Mouse (Mus musculus): ENCODE data around the gene Tmem108. TPM values are rescaled to one million over a fixed set of nuclear protein-coding genes. Genes with fewer than 3 reads are reported as not detected.

Gene Tmem108
- polyA plus RNA-seq, 1 experiment from 2014 or later, result 33.0 TPM

DNA sequence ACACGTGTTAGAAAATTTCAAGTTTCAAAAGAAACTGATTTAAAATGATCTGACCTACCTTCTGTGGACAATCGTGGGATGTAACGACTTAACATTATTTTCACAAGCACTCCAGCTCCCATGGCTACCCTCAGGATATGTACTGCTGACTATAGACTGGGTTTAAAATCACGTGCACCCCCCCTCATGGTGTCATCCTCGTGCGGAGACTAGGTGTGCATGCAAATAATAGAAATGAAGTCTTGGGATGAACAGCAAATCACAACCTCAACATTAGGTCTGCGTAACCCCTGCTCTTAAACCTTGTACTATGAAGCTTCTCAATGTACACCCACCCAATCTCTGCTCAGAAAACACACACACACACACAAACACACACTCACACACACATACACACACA lies 3.4 kb downstream of the Tmem108 start:
- Histone ChIP-seq H3K36me3 (replicated peaks) (no peaks in the 10 kb centered on the region), H3K27me3 (replicated peaks) (0 out of 2 replicates have a peak, but pooled peaks cover 4% of the 10 kb centered on the region), H3K4me1 (peaks cover 28% of the 10 kb centered on the region), H3K4me3 (no peak overlapping the region), H3K4me2 (peak overlapping the region; percentile 59; the same call in 1 of the 2 replicates), H3K9ac (no peak overlapping the region), H3K9me3 (no peaks in the 10 kb centered on the region), H3K27ac (no peak overlapping the region)
- ATAC-seq (replicated peaks), result no peak
- WGBS, result 79% methylated on average over 7 of the region's 7 CpGs

GRCm38 (mm10) chr9:103752618-103753017 lies 9.0 kb downstream of the Tmem108 start:
- Histone ChIP-seq H3K4me1 (peaks cover 12% of the 10 kb centered on the region; the same call in 1 of the 2 replicates), H3K4me2 (no peak overlapping the region), H3K36me3 (replicated peaks) (no peaks in the 10 kb centered on the region), H3K4me3 (no peak overlapping the region), H3K9ac (no peak overlapping the region), H3K27ac (no peak overlapping the region), H3K27me3 (replicated peaks) (no peaks in the 10 kb centered on the region), H3K9me3 (no peaks in the 10 kb centered on the region)
- WGBS, result 95% methylated on average over 10 of the region's 10 CpGs
- no peak for ATAC-seq (replicated peaks)

GRCm38 (mm10) chr9:103751568-103751967 lies 10.1 kb downstream of the Tmem108 start:
- 54% methylated on average over 9 of the region's 9 CpGs for WGBS
- ATAC-seq (replicated peaks), result no peak
- H3K4me2 ChIP-seq, result no peak overlapping the region
- no peaks in the 10 kb centered on the region for H3K9me3 ChIP-seq
- H3K27ac ChIP-seq, result no peak overlapping the region
- H3K27me3 ChIP-seq (replicated peaks), result no peaks in the 10 kb centered on the region
- peaks cover 8% of the 10 kb centered on the region; the same call in 1 of the 2 replicates for H3K4me1 ChIP-seq
- no peak overlapping the region for H3K4me3 ChIP-seq
- H3K36me3 ChIP-seq (replicated peaks), result no peaks in the 10 kb centered on the region
- no peak overlapping the region for H3K9ac ChIP-seq

GRCm38 (mm10) chr9:103750491-103750890 lies 11.1 kb downstream of the Tmem108 start:
- no peaks in the 10 kb centered on the region for H3K9me3 ChIP-seq

DNA sequence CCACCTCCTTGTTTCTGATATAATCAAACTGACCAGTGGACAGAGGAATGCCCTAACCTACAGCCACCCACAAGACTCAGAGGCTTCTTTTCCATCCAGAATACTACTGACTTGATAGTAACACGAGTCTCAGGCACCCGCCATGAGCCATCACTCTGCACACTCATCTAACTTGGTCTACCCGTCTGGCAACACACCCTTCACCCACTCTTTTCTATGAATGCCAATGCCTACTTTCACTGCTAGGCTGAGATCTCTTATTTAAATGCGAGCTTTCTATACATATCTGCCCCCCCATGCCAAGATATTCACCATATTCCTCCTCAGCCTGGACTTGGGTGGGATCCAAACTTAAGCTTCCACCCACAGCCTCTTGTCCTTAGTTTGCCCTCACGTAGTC lies 15.0 kb downstream of the Tmem108 start:
- no peak overlapping the region for H3K9ac ChIP-seq
- H3K4me1 ChIP-seq, result peaks cover 8% of the 10 kb centered on the region; the same call in 1 of the 2 replicates
- H3K27me3 ChIP-seq (replicated peaks), result no peaks in the 10 kb centered on the region
- no peak for ATAC-seq (replicated peaks)
- WGBS, result 90% methylated on average over 5 of the region's 5 CpGs
- no peaks in the 10 kb centered on the region for H3K9me3 ChIP-seq
- H3K36me3 ChIP-seq (replicated peaks), result no peaks in the 10 kb centered on the region
- H3K27ac ChIP-seq, result no peak overlapping the region
- no peak overlapping the region for H3K4me2 ChIP-seq
- no peak overlapping the region for H3K4me3 ChIP-seq

More at GRCm38 (mm10) chr9:103750491-103750890, 11.1 kb downstream of the Tmem108 start:
- no peaks in the 10 kb centered on the region for H3K27me3 ChIP-seq (replicated peaks)
- no peak overlapping the region for H3K4me2 ChIP-seq
- WGBS, result 83% methylated on average over 9 of the region's 9 CpGs
- H3K4me1 ChIP-seq, result peaks cover 8% of the 10 kb centered on the region; the same call in 1 of the 2 replicates
- no peak overlapping the region for H3K4me3 ChIP-seq
- H3K36me3 ChIP-seq (replicated peaks), result no peaks in the 10 kb centered on the region
- no peak overlapping the region for H3K27ac ChIP-seq
- no peak overlapping the region for H3K9ac ChIP-seq
- ATAC-seq (replicated peaks), result no peak

DNA sequence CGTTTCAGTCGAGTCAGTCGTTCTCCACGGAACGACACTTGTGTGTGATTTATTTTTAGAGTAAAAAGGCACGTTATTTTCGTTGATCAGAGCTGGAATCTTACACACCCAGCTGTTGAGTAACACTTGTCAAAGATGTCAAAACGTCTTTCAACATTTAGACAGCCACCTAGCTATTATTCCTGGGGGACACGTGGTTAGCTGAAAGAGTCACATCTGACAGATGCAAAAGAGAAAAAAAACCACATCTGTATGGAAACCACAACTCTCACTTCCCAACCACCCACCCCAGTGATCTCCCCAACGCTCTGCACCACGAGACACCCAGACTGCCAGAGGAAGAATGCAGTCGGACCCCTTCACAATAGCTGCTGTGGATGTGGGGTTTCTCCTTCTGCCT lies 21.5 kb downstream of the Tmem108 start:
- Histone ChIP-seq H3K4me2 (no peak overlapping the region), H3K4me1 (0 out of 2 replicates have a peak, but pooled peaks cover 3% of the 10 kb centered on the region), H3K4me3 (no peak overlapping the region), H3K36me3 (replicated peaks) (no peaks in the 10 kb centered on the region), H3K9me3 (no peaks in the 10 kb centered on the region), H3K27me3 (replicated peaks) (no peaks in the 10 kb centered on the region), H3K27ac (no peak overlapping the region), H3K9ac (no peak overlapping the region)
- ATAC-seq (replicated peaks), result no peak
- 56% methylated on average over 12 of the region's 12 CpGs for WGBS

DNA sequence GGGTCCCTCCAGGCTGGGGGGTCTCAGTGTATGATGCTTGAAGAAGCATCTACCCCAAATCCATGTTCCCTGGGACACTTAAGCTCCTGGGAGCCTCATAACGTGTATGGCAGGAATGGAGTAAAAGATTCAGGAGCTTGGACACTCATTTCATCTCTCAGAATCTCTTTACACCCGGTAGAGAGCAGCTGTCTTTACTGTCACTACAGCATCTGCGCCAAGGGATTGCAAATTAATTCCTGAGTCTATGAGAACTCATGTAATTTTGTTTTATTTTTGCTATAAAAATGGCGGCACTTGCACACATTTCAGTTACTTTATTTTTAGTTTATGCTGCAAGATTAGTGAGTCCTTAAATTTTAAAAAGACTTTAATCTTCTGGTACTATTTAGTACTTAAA lies 22.6 kb downstream of the Tmem108 start:
- Histone ChIP-seq H3K36me3 (replicated peaks) (no peaks in the 10 kb centered on the region), H3K9ac (no peak overlapping the region), H3K4me1 (0 out of 2 replicates have a peak, but pooled peaks cover 3% of the 10 kb centered on the region), H3K4me2 (no peak overlapping the region), H3K4me3 (no peak overlapping the region), H3K9me3 (no peaks in the 10 kb centered on the region), H3K27ac (no peak overlapping the region), H3K27me3 (replicated peaks) (no peaks in the 10 kb centered on the region)
- WGBS, result 86% methylated on average over 4 of the region's 4 CpGs
- ATAC-seq (replicated peaks), result no peak

GRCm38 (mm10) chr9:103729716-103730115 lies 31.9 kb downstream of the Tmem108 start:
- H3K9me3 ChIP-seq, result no peaks in the 10 kb centered on the region
- no peaks in the 10 kb centered on the region for H3K4me1 ChIP-seq
- WGBS, result 66% methylated on average over 2 of the region's 2 CpGs
- H3K36me3 ChIP-seq (replicated peaks), result no peaks in the 10 kb centered on the region
- H3K27me3 ChIP-seq (replicated peaks), result no peaks in the 10 kb centered on the region
- H3K4me3 ChIP-seq, result no peak overlapping the region
- H3K4me2 ChIP-seq, result no peak overlapping the region
- H3K27ac ChIP-seq, result no peak overlapping the region
- H3K9ac ChIP-seq, result no peak overlapping the region
- ATAC-seq (replicated peaks), result no peak

DNA sequence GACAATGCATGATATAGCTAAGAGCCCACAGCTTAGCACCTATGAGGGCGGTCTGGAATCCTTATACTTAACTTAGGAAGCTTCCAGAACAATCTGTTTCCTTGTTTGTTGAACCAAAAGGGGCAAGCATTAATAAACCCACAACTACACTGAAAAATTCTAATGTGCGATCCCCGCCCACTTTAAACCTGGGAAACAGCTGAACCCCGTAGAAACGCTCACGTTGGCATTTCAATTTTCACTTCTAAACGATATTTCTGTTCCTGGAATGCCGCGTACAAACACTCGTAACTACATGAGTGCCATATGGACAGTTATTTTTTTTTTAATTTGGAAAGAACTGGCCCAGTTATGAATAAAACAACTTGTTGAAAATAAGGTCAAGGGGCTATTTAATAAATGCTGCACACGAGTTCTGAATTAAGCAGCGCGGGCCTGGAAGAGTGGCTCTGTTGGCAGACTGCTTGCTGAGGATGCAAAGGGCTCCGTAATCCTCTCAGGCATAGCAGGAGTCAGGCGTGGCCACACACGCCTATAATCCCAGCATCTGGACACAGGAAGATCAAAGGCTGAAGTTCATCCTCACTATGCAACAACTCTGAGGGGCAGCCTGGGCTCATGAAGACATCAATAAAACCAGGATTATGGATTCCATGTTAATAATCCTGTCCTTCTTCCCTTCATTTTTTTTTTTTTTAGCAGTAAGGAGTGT lies 34.7 kb downstream of the Tmem108 start:
- no peaks in the 10 kb centered on the region for H3K36me3 ChIP-seq (replicated peaks)
- no peak overlapping the region for H3K9ac ChIP-seq
- H3K27me3 ChIP-seq (replicated peaks), result no peaks in the 10 kb centered on the region
- H3K4me2 ChIP-seq, result no peak overlapping the region
- no peak overlapping the region for H3K4me3 ChIP-seq
- H3K9me3 ChIP-seq, result no peaks in the 10 kb centered on the region
- 61% methylated on average over 16 of the region's 16 CpGs for WGBS
- H3K27ac ChIP-seq, result no peak overlapping the region
- no peak for ATAC-seq (replicated peaks)
- no peaks in the 10 kb centered on the region for H3K4me1 ChIP-seq

GRCm38 (mm10) chr9:103725497-103725896 lies 36.1 kb downstream of the Tmem108 start:
- no peaks in the 10 kb centered on the region for H3K27me3 ChIP-seq (replicated peaks)
- H3K4me2 ChIP-seq, result no peak overlapping the region
- no peak for ATAC-seq (replicated peaks)
- no peaks in the 10 kb centered on the region for H3K9me3 ChIP-seq
- 88% methylated on average over 7 of the region's 7 CpGs for WGBS
- no peaks in the 10 kb centered on the region for H3K4me1 ChIP-seq
- H3K27ac ChIP-seq, result no peak overlapping the region
- no peak overlapping the region for H3K9ac ChIP-seq
- H3K4me3 ChIP-seq, result no peak overlapping the region
- no peaks in the 10 kb centered on the region for H3K36me3 ChIP-seq (replicated peaks)

DNA sequence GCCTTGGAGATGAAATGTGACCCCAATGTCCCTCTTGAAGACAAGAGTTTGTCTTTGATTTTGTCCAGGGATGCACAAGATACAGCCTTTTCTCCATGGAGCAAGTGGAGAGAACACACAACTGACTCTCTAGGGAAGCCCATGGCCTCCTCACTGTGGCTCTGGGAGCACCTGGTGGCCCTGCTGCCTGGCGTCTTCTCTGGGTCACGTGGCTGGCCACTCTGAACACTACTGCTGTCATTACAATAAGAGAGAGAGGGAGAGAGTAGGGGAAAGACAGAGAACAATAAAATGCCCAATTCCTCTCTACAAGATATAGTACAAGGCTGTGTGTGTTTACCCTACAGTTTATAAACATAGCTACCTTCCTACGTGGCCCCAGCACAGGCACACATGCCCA lies 40.2 kb downstream of the Tmem108 start:
- no peak overlapping the region for H3K9ac ChIP-seq
- H3K4me1 ChIP-seq, result no peaks in the 10 kb centered on the region
- no peak overlapping the region for H3K27ac ChIP-seq
- 84% methylated on average over 3 of the region's 3 CpGs for WGBS
- no peaks in the 10 kb centered on the region for H3K36me3 ChIP-seq (replicated peaks)
- no peaks in the 10 kb centered on the region for H3K9me3 ChIP-seq
- H3K27me3 ChIP-seq (replicated peaks), result no peaks in the 10 kb centered on the region
- H3K4me2 ChIP-seq, result no peak overlapping the region
- no peak for ATAC-seq (replicated peaks)
- no peak overlapping the region for H3K4me3 ChIP-seq

DNA sequence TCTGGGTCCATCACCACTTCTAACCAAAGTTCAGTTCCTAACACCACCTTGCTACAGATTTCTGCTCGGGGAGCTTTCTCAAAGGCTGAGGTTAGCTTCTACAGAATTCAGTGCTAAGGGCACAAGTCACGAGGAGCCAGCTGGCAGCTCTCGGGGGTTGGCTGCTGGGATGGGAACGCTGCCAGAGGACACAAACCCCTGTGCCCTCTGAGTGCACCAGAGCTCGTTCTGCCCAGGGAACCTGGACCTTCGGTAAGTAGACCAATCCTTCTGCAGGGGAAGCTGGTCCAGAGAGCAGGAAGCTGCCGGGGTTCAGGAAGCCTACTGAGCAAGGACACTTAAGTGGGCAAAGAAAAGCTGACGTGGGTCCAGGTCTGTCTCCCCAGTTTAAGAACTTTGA lies 40.6 kb downstream of the Tmem108 start:
- no peaks in the 10 kb centered on the region for H3K36me3 ChIP-seq (replicated peaks)
- no peaks in the 10 kb centered on the region for H3K4me1 ChIP-seq
- no peak overlapping the region for H3K27ac ChIP-seq
- no peak for ATAC-seq (replicated peaks)
- H3K4me2 ChIP-seq, result no peak overlapping the region
- 84% methylated on average over 8 of the region's 8 CpGs for WGBS
- H3K4me3 ChIP-seq, result no peak overlapping the region
- no peaks in the 10 kb centered on the region for H3K27me3 ChIP-seq (replicated peaks)
- no peak overlapping the region for H3K9ac ChIP-seq
- no peaks in the 10 kb centered on the region for H3K9me3 ChIP-seq

DNA sequence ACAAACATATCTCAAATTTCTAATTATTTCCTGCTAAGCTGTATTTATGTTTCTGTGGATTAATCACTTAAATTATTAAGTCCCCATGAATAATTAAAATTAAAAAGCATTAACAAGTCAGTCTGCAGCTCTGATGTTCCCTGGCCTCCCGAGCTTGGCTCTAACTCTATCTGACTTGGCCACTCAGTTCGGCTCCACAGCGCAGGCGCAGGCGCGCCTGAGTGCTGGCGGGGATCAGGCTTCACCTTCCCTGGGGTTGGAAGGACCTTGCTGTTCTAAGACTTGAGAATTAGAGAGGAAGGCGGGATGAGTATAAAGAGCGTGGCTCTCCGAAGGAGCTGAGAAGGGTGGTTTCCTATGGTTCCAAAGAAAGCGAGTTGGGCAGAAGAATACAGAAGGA lies 41.6 kb downstream of the Tmem108 start:
- ATAC-seq (replicated peaks), result no peak

More for the DNA sequence above, 41.6 kb downstream of the Tmem108 start:
- Histone ChIP-seq H3K27me3 (replicated peaks) (no peaks in the 10 kb centered on the region), H3K9me3 (no peaks in the 10 kb centered on the region), H3K27ac (no peak overlapping the region), H3K36me3 (replicated peaks) (no peaks in the 10 kb centered on the region), H3K4me1 (no peaks in the 10 kb centered on the region), H3K9ac (no peak overlapping the region), H3K4me3 (no peak overlapping the region), H3K4me2 (no peak overlapping the region)
- WGBS, result 86% methylated on average over 11 of the region's 11 CpGs

All from midbrain, embryonic 15.5 days (tissue).